Mouse (Mus musculus) left cerebral cortex, postnatal 25 days (tissue): ENCODE results near the gene Pomgnt2. TPM values are rescaled to one million over a fixed set of nuclear protein-coding genes. Genes with fewer than 3 reads are reported as not detected.
"Not testable (repeated sequence)": the region's sequence is repeated elsewhere in the genome, so short reads cannot be mapped to it uniquely, and the experiment has no call there.

ENCODE experiments used
- DNase-seq, 2 experiments: peaks; one replicate each; pipeline ENCODE4 v3.0.0; 2022; ENCODE audit warnings: low spot score in 2 of 2, mixed read lengths in 1 of 2
- intact Hi-C: fragments of 180-260 bp; cut with DNase I; formaldehyde crosslinking; loops from one replicate; pipeline ENCODE4 v1.15.1; 2025
- total RNA-seq, 2 experiments: library from RNA; stranded (reverse); gene quantifications; 2 replicates each; pipeline ENCODE4 v1.2.3; 2021

The Pomgnt2 gene
- total RNA-seq: 10 to 100 TPM; 34.3 to 43.1 TPM

- intact Hi-C loops: no loop called here
Observed at GRCm38 (mm10) chr9:121997010-121997409, at the start of gene Pomgnt2. Gene Pomgnt2, minus strand, starts transcription at chr9:121997110.

GRCm38 (mm10) chr9:122039848-122040247 is 42.9 kb upstream of the Pomgnt2 start:
- intact Hi-C loops: no loop called here
- no peak for DNase-seq

More at GRCm38 (mm10) chr9:121997010-121997409, at the start of gene Pomgnt2:
- no peak for DNase-seq

- DNase-seq: no peak
- intact Hi-C loops: no loop called here
Observed at GRCm38 (mm10) chr9:122038631-122039030, 41.7 kb upstream of the Pomgnt2 start.

GRCm38 (mm10) chr9:122036496-122037054 is 39.7 kb upstream of the Pomgnt2 start:
- intact Hi-C loops: no loop called here
- no peak for DNase-seq

DNA sequence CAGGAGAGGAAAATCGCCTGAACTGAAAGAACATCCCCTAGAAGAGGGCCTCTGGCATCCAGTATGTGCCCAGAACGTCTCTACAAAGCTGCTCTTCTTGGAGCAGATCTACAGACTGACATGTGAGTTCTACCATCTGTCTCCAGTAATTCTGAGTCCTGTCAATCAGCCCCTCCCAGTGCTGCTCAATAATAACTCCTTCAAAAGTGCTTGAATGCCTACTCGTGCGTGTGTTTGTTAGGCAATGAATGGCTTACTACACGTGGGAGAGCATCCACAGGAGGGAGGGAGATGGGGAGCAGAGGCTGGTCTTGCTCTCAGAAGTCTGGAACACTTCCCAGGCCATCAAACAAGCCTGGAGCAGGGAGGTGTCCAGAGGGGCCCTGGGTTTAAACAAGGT is 38.9 kb upstream of the Pomgnt2 start:
- no peak for DNase-seq
- intact Hi-C loops: no loop called here

- DNase-seq: no peak
- intact Hi-C loops: no loop called here
Observed at GRCm38 (mm10) chr9:122034949-122035348, 38.0 kb upstream of the Pomgnt2 start.

DNA sequence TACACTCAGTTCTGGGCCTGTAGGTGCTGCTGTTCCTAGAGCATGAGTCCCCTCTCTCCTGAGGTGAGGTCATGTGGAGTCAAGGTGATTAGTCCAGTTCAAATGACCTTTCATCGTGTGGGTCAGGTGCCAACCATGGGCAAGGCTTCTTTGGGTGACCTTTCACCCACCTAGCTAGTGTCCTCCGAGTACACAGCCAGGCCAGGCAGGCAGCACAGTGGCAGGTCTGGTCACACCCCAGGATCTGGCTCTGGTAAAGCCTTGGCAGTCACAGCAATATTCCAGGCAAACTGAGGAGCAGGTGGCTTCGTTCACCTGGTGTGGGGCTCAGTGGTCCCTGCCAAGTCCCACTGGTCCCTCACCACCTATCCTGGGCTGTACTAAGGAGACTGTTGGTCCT is 35.2 kb upstream of the Pomgnt2 start:
- no peak for DNase-seq
- intact Hi-C loops: no loop called here

DNA sequence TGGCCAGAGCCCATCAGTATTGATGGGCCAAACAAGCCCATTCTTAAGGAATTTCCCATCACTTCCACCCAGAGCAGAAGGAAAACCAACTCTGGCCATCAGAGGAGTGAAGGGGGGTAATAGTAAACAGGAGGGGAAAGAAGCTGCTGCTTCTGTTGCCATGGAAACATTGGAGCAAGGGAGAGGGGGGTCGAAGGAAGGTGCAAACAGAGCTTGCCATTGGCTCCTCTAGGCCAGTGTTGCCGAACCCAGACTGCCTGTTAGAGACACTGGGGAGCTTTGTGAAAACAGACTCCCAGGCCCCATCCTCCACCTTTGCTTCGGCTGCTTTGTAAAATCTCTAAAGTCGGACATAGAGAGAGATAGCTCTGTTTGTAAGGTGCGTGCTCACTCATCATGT is 33.8 kb upstream of the Pomgnt2 start:
- intact Hi-C loops: no loop called here
- no peak for DNase-seq

- DNase-seq: no peak
- intact Hi-C loops: no loop called here
Observed at GRCm38 (mm10) chr9:122029765-122030164, 32.9 kb upstream of the Pomgnt2 start.

DNA sequence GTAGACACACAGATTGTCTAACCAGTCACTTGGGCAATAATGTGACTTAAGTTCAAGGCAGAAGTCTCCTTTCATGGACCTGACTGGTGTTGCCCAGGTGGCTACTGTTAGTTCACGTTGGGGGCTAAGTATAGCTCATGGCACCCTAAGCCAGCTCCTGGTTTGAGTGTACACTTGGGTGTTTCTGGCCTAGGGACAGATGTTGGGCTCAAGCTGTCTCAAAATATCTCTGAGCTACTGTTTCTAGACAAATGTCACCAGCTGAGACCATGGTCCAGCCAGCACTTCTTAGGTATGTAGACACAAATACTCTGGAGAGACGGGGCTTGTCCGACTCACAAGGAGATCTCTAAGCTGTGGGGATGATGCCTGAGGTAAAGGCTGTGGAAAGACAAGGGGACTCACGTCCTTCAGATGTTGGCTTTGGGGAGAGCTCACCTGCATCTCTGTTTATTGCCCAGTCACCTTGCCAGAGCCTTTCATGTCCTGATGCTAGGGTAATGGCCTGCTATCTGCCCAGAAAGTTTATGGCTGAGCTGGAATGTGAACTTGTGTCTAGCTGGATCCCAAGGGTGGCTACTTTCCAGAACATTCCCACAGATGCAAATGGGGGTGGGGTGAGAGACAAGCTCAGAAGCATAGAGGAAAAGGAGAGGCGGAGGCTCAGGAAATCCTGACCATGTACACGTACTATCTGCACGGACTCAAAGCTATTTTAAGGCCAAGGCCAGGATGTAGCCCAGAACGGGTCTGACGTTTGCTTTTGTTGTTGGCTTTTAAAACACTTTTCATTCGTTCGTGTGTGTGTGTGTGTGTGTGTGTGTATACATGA is 31.2 kb upstream of the Pomgnt2 start:
- intact Hi-C loops: no loop called here
- no peak for DNase-seq

GRCm38 (mm10) chr9:122027081-122027913 is 30.4 kb upstream of the Pomgnt2 start:
- no peak for DNase-seq
- intact Hi-C loops: no loop called here

DNA sequence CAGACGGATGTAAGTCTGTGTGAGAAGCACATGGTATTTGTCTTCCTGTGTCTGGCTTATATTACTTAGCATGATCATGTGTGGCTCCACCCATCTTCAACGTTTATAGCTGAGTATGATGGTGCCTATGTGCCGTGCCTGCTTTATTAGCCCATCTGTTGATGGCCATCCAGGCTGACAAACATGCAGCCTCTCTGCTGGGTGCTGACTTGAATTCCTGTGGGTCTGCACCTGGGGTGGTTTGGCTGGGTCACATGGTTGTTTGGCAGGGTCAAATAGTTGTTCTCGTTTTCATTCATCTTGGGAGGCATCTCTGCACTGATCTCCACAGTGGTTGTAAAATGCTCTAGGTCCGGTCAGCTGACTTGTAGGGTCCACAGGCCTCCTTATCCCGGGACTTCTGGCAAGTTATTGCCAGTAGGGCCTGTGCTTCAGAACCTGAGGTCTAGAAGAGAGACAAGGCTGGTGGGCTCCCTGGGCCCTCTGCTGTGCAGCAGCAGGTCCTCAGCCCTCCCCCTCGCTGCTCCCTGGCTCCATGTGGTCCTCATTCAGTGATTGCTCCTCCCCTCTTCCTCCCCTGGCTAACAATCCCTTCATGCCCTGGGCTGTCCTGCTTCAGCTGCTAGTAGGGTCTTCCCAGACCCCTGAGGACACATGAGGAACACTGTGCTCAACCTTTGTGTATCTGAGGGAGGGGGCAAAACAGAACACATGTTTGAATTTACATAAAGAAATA is 29.1 kb upstream of the Pomgnt2 start:
- no peak for DNase-seq
- intact Hi-C loops: no loop called here

- DNase-seq: no peak
- intact Hi-C loops: no loop called here
Observed at GRCm38 (mm10) chr9:122024419-122024818, 27.5 kb upstream of the Pomgnt2 start.

DNA sequence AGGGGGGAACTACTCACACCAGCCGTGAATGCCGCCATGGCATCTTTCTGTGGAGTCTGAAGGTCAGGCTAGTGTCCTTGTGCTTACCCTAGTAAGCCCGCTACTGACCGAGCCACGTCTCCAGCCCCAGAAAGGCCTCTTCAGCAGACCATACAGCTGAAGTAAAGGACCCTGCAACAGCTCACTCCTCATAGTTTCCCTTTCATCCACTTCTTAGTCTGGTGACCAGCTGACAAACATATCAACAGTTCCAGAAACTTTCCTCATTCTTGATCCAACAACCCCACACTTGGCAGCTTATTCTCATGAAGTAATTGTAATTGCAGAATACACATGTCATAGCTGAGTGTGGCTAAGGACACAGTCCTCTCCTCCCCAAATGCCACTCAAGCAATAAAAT is 27.0 kb upstream of the Pomgnt2 start:
- intact Hi-C loops: loop anchor here (2.0 kb wide), 1 partner anchor 87 kb away; no protein-coding TSS in a partner anchor
- DNase-seq: no peak

DNA sequence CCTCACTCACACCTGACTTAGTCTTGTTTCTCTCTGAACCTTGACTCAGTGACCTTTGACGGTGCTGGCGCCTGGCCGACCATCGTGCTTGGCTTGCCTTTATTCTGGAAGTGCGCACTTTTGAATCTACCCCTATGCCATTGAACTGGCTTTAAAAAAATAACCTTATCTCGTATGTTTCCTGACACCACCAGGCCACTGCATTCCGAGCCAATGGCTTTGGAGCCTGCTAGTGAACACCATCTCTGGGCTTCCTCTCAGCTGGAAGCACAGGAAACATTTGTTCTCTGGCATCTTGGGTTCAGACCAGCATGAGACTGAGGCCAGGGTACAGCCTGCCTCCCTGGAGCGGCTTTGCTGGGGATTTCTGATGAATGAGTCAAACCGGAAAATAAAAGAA is 25.9 kb upstream of the Pomgnt2 start:
- intact Hi-C loops: loop anchor here (2.0 kb wide), 1 partner anchor 88 kb away; no protein-coding TSS in a partner anchor
- no peak for DNase-seq

GRCm38 (mm10) chr9:122021581-122021980 is 24.7 kb upstream of the Pomgnt2 start:
- DNase-seq: no peak
- intact Hi-C loops: no loop called here

DNA sequence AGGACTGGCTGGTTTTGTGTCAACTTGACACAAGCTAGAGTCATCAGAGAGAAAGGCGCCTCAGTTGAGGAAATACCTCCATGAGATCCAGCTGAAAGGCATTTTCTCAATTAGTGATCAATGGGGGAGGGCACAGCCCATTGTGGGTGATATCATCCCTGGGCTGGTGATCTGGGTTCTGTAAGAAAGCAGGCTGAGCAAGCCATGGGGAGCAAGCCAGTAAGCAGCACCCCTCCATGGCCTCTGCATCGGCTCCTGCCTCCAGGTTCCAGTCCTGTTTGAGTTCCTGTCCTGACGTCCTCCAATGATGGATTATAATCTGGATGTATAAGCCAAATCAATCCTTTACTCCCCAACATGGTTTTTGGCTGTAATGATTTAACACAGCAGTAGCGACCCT is 24.3 kb upstream of the Pomgnt2 start:
- DNase-seq, intact Hi-C loops: not testable (repeated sequence)

- no peak for DNase-seq
- intact Hi-C loops: no loop called here
Observed at GRCm38 (mm10) chr9:122020321-122020720, 23.4 kb upstream of the Pomgnt2 start.

GRCm38 (mm10) chr9:122018782-122019395 is 22.0 kb upstream of the Pomgnt2 start:
- peak; percentile 62 to 79 for DNase-seq

More at GRCm38 (mm10) chr9:122018782-122019395, 22.0 kb upstream of the Pomgnt2 start:
- intact Hi-C loops: loop anchor here (1.0 to 5.0 kb wide), 3 partner anchors 98 to 223 kb away; partner anchors contain the start of gene Snrk
